Mouse (Mus musculus) neural tube, embryonic 10.5 days (tissue): ENCODE results near the gene Ccn6.
"Not testable (repeated sequence)": the region's sequence is repeated elsewhere in the genome, so short reads cannot be mapped to it uniquely, and the experiment has no call there.

ENCODE experiments used
- DNase-seq: peaks from one replicate; pipeline ENCODE4 v3.0.0-alpha.2; 2017; ENCODE audit warnings: low spot score; ENCODE audit errors: extremely low spot score

Ccn6 gene

GRCm38 (mm10) chr10:39163694-39164093 lies at the start of gene Ccn6:
TSS of gene Ccn6 (minus strand) at chr10:39163794.
- no peak for DNase-seq

GRCm38 (mm10) chr10:39210031-39210430 lies 46.4 kb upstream of the Ccn6 start:
- DNase-seq: no peak

GRCm38 (mm10) chr10:39209161-39210025 lies 45.8 kb upstream of the Ccn6 start:
- no peak for DNase-seq

- no peak for DNase-seq
Observed at GRCm38 (mm10) chr10:39208712-39209111, 45.1 kb upstream of the Ccn6 start.

GRCm38 (mm10) chr10:39207310-39207855 lies 43.8 kb upstream of the Ccn6 start:
- DNase-seq: no peak

- DNase-seq: no peak
Observed at GRCm38 (mm10) chr10:39202490-39202889, 38.9 kb upstream of the Ccn6 start.

GRCm38 (mm10) chr10:39198216-39198615 lies 34.6 kb upstream of the Ccn6 start:
- not testable (repeated sequence) for DNase-seq

GRCm38 (mm10) chr10:39192673-39193072 lies 29.1 kb upstream of the Ccn6 start:
- no peak for DNase-seq

GRCm38 (mm10) chr10:39185545-39185906 lies 21.9 kb upstream of the Ccn6 start:
- no peak for DNase-seq

- no peak for DNase-seq
Observed at GRCm38 (mm10) chr10:39184864-39185544, 21.4 kb upstream of the Ccn6 start.

- no peak for DNase-seq
Observed at GRCm38 (mm10) chr10:39176981-39177380, 13.4 kb upstream of the Ccn6 start.

GRCm38 (mm10) chr10:39173077-39173476 lies 9.5 kb upstream of the Ccn6 start:
- DNase-seq: no peak

- DNase-seq: no peak
Observed at GRCm38 (mm10) chr10:39172540-39172931, 8.9 kb upstream of the Ccn6 start.

- peak; percentile 84 for DNase-seq
Observed at GRCm38 (mm10) chr10:39171603-39172539, 8.3 kb upstream of the Ccn6 start.

GRCm38 (mm10) chr10:39171134-39171533 lies 7.5 kb upstream of the Ccn6 start:
- peak; percentile 91 for DNase-seq

GRCm38 (mm10) chr10:39170706-39171105 lies 7.1 kb upstream of the Ccn6 start:
- DNase-seq: no peak

- peak; percentile 78 for DNase-seq
Observed at GRCm38 (mm10) chr10:39170181-39170580, 6.6 kb upstream of the Ccn6 start.

GRCm38 (mm10) chr10:39169642-39170041 lies 6.0 kb upstream of the Ccn6 start:
- no peak for DNase-seq

- no peak for DNase-seq
Observed at GRCm38 (mm10) chr10:39167611-39168010, 4.0 kb upstream of the Ccn6 start.

GRCm38 (mm10) chr10:39165632-39166115 lies 2.1 kb upstream of the Ccn6 start:
- no peak for DNase-seq
